Mouse (Mus musculus) embryo, embryonic 9.5 days (tissue): ENCODE data around the gene Brdt.
A peak's percentile ranks its signal among the peaks of the same experiment; 100 is the strongest.

Experiments used
- DNase-seq: peaks from one replicate; pipeline ENCODE4 v3.0.0-alpha.2; 2017; ENCODE audit errors: extremely low spot score

The Brdt gene

GRCm38 (mm10) chr5:107330916-107331421 lies at the start of gene Brdt:
TSS of gene Brdt (plus strand) at chr5:107331159.
- no peak for DNase-seq

- DNase-seq = no peak
Observed at GRCm38 (mm10) chr5:107282561-107283307, 48.2 kb upstream of the Brdt start.

- DNase-seq = no peak
Observed at GRCm38 (mm10) chr5:107283935-107284524, 46.9 kb upstream of the Brdt start.

GRCm38 (mm10) chr5:107285563-107285962 lies 45.4 kb upstream of the Brdt start:
- DNase-seq = no peak

GRCm38 (mm10) chr5:107287254-107287907 lies 43.6 kb upstream of the Brdt start:
- DNase-seq = peak; percentile 56

- DNase-seq = no peak
Observed at GRCm38 (mm10) chr5:107287908-107288267, 43.1 kb upstream of the Brdt start.

GRCm38 (mm10) chr5:107288427-107289233 lies 42.3 kb upstream of the Brdt start:
- peak; percentile 40 for DNase-seq

- peak; percentile 90 for DNase-seq
Observed at GRCm38 (mm10) chr5:107289234-107289764, 41.7 kb upstream of the Brdt start, which contains the start of gene Tgfbr3. TSS of gene Tgfbr3 (minus strand) at chr5:107289629.

GRCm38 (mm10) chr5:107289986-107290385 lies 41.0 kb upstream of the Brdt start:
- no peak for DNase-seq

GRCm38 (mm10) chr5:107294041-107294440 lies 36.9 kb upstream of the Brdt start:
- no peak for DNase-seq

GRCm38 (mm10) chr5:107295061-107295816 lies 35.7 kb upstream of the Brdt start:
- no peak for DNase-seq

GRCm38 (mm10) chr5:107295817-107296511 lies 35.0 kb upstream of the Brdt start:
- DNase-seq = no peak

GRCm38 (mm10) chr5:107296512-107297322 lies 34.2 kb upstream of the Brdt start:
- no peak for DNase-seq

GRCm38 (mm10) chr5:107298854-107299253 lies 32.1 kb upstream of the Brdt start:
- no peak for DNase-seq

- no peak for DNase-seq
Observed at GRCm38 (mm10) chr5:107303350-107303861, 27.6 kb upstream of the Brdt start.

GRCm38 (mm10) chr5:107304117-107304825 lies 26.7 kb upstream of the Brdt start:
- no peak for DNase-seq

- no peak for DNase-seq
Observed at GRCm38 (mm10) chr5:107307432-107307831, 23.5 kb upstream of the Brdt start.

- no peak for DNase-seq
Observed at GRCm38 (mm10) chr5:107317141-107317540, 13.8 kb upstream of the Brdt start.
